Mouse (Mus musculus): ENCODE results near the gene Zfp446. TPM values are rescaled to one million over a fixed set of nuclear protein-coding genes. Genes with fewer than 3 reads are reported as not detected.
"Not testable (repeated sequence)": the region's sequence is repeated elsewhere in the genome, so short reads cannot be mapped to it uniquely, and the experiment has no call there.

Gene Zfp446
- 14.2 and 16.4 TPM in 2 replicates for polyA plus RNA-seq (2015; fragmentation: Nextera tagmentation; extraction: Ambion mirVana)

- peak within 1 kb of the TSS; percentile 60 for H3K4me3 ChIP-seq
- no peaks in the 10 kb centered on the region for H3K27me3 ChIP-seq (replicated peaks)
- no peaks in the 10 kb centered on the region; the same call in 1 of the 2 replicates for H3K36me3 ChIP-seq (replicated peaks)
- H3K4me2 ChIP-seq = peak within 1 kb of the TSS; percentile 64
- H3K4me1 ChIP-seq = peaks cover 18% of the 10 kb centered on the region
- peak within 1 kb of the TSS; percentile 59 for H3K9ac ChIP-seq
- ATAC-seq (replicated peaks) = peak; percentile 99
- H3K9me3 ChIP-seq = no peaks in the 10 kb centered on the region
- H3K27ac ChIP-seq = peak within 1 kb of the TSS; percentile 95
- WGBS = under 1% methylated on average over 49 of the region's 49 CpGs
Measured at GRCm38 (mm10) chr7:12977682-12978389, at the start of gene Zfp446. Gene Zfp446 (plus strand): TSS chr7:12977848.

- Histone ChIP-seq H3K9ac (no peak overlapping the region), H3K27me3 (replicated peaks) (no peaks in the 10 kb centered on the region), H3K4me3 (no peak overlapping the region), H3K9me3 (no peaks in the 10 kb centered on the region), H3K4me1 (no peaks in the 10 kb centered on the region), H3K36me3 (replicated peaks) (no peaks in the 10 kb centered on the region), H3K4me2 (no peak overlapping the region), H3K27ac (no peak overlapping the region)
- ATAC-seq (replicated peaks) = no peak
- WGBS = 59% methylated on average over 4 of the region's 4 CpGs
Measured at GRCm38 (mm10) chr7:12933615-12934140, 44.0 kb upstream of the Zfp446 start.

- H3K36me3 ChIP-seq (replicated peaks) = no peaks in the 10 kb centered on the region
- no peak for ATAC-seq (replicated peaks)
- no peak overlapping the region for H3K4me3 ChIP-seq
- no peaks in the 10 kb centered on the region for H3K9me3 ChIP-seq
- H3K9ac ChIP-seq = no peak overlapping the region
- H3K27ac ChIP-seq = no peak overlapping the region
- no peak overlapping the region for H3K4me2 ChIP-seq
- no peaks in the 10 kb centered on the region for H3K27me3 ChIP-seq (replicated peaks)
- WGBS = 72% methylated on average over 3 of the region's 3 CpGs
- no peaks in the 10 kb centered on the region for H3K4me1 ChIP-seq
Measured at GRCm38 (mm10) chr7:12934808-12935207, 42.8 kb upstream of the Zfp446 start.

- H3K36me3 ChIP-seq (replicated peaks); H3K4me3 ChIP-seq; H3K9me3 ChIP-seq; H3K4me1 ChIP-seq; H3K4me2 ChIP-seq; H3K27me3 ChIP-seq (replicated peaks); ATAC-seq (replicated peaks); H3K27ac ChIP-seq; H3K9ac ChIP-seq: not testable (repeated sequence)
- WGBS = 92% methylated on average over 4 of the region's 4 CpGs
Measured at GRCm38 (mm10) chr7:12937254-12937803, 40.3 kb upstream of the Zfp446 start.

- H3K4me2 ChIP-seq = no peak overlapping the region
- H3K27ac ChIP-seq = no peak overlapping the region
- WGBS = 90% methylated on average over 4 of the region's 4 CpGs
- H3K4me1 ChIP-seq = no peaks in the 10 kb centered on the region
- ATAC-seq (replicated peaks) = no peak
- H3K9ac ChIP-seq = no peak overlapping the region
- no peaks in the 10 kb centered on the region for H3K27me3 ChIP-seq (replicated peaks)
- no peaks in the 10 kb centered on the region for H3K36me3 ChIP-seq (replicated peaks)
- H3K9me3 ChIP-seq = no peaks in the 10 kb centered on the region
- no peak overlapping the region for H3K4me3 ChIP-seq
Measured at GRCm38 (mm10) chr7:12940599-12940998, 37.0 kb upstream of the Zfp446 start.

GRCm38 (mm10) chr7:12943488-12943887 is 34.2 kb upstream of the Zfp446 start:
- Histone ChIP-seq H3K27me3 (replicated peaks) (no peaks in the 10 kb centered on the region), H3K9ac (no peak overlapping the region), H3K4me3 (no peak overlapping the region), H3K27ac (no peak overlapping the region), H3K4me1 (peaks cover under 1% of the 10 kb centered on the region), H3K9me3 (no peaks in the 10 kb centered on the region), H3K4me2 (no peak overlapping the region), H3K36me3 (replicated peaks) (no peaks in the 10 kb centered on the region)
- no peak for ATAC-seq (replicated peaks)

- Histone ChIP-seq H3K4me3 (peak overlapping the region; percentile 49), H3K9ac (peak overlapping the region; percentile 61), H3K36me3 (replicated peaks) (no peaks in the 10 kb centered on the region), H3K4me1 (peaks cover 12% of the 10 kb centered on the region), H3K27me3 (replicated peaks) (no peaks in the 10 kb centered on the region), H3K27ac (peak overlapping the region; percentile 91), H3K9me3 (no peaks in the 10 kb centered on the region), H3K4me2 (peak overlapping the region; percentile 87)
- peak; percentile 98 for ATAC-seq (replicated peaks)
- 7% methylated on average over 35 of the region's 35 CpGs for WGBS
Measured at GRCm38 (mm10) chr7:12949032-12949871, 28.4 kb upstream of the Zfp446 start.

- Histone ChIP-seq H3K4me2 (peak overlapping the region; percentile 87), H3K36me3 (replicated peaks) (no peaks in the 10 kb centered on the region), H3K27ac (peak overlapping the region; percentile 91), H3K4me1 (peaks cover 12% of the 10 kb centered on the region), H3K4me3 (peak overlapping the region; percentile 49), H3K27me3 (replicated peaks) (no peaks in the 10 kb centered on the region), H3K9ac (peak overlapping the region; percentile 59), H3K9me3 (no peaks in the 10 kb centered on the region)
- ATAC-seq (replicated peaks) = peak; percentile 40; the same call in 1 of the 2 replicates
- WGBS = 13% methylated on average over 16 of the region's 16 CpGs
Measured at GRCm38 (mm10) chr7:12949872-12950229, 27.8 kb upstream of the Zfp446 start.

GRCm38 (mm10) chr7:12954896-12955295 is 22.8 kb upstream of the Zfp446 start:
- Histone ChIP-seq H3K36me3 (replicated peaks) (no peaks in the 10 kb centered on the region), H3K9ac (no peak overlapping the region), H3K9me3 (no peaks in the 10 kb centered on the region), H3K27me3 (replicated peaks) (no peaks in the 10 kb centered on the region; the same call in 1 of the 2 replicates), H3K4me3 (no peak overlapping the region), H3K4me1 (peaks cover 5% of the 10 kb centered on the region), H3K4me2 (no peak overlapping the region), H3K27ac (no peak overlapping the region)
- 58% methylated on average over 3 of the region's 3 CpGs for WGBS
- ATAC-seq (replicated peaks) = no peak

- Histone ChIP-seq H3K4me2 (no peak overlapping the region), H3K36me3 (replicated peaks) (no peaks in the 10 kb centered on the region), H3K27me3 (replicated peaks) (no peaks in the 10 kb centered on the region; the same call in 1 of the 2 replicates), H3K9ac (no peak overlapping the region), H3K4me1 (peaks cover 7% of the 10 kb centered on the region), H3K9me3 (no peaks in the 10 kb centered on the region), H3K27ac (no peak overlapping the region), H3K4me3 (no peak overlapping the region)
- no peak for ATAC-seq (replicated peaks)
- WGBS = 74% methylated on average over 5 of the region's 5 CpGs
Measured at GRCm38 (mm10) chr7:12957511-12957910, 20.1 kb upstream of the Zfp446 start.

- Histone ChIP-seq H3K4me2 (no peak overlapping the region), H3K9ac (no peak overlapping the region), H3K27ac (no peak overlapping the region), H3K27me3 (replicated peaks) (no peaks in the 10 kb centered on the region; the same call in 1 of the 2 replicates), H3K4me3 (no peak overlapping the region), H3K9me3 (no peaks in the 10 kb centered on the region), H3K36me3 (replicated peaks) (no peaks in the 10 kb centered on the region), H3K4me1 (peaks cover 7% of the 10 kb centered on the region)
- WGBS = 86% methylated on average over 4 of the region's 4 CpGs
- no peak for ATAC-seq (replicated peaks)
Measured at GRCm38 (mm10) chr7:12958948-12959347, 18.7 kb upstream of the Zfp446 start.

GRCm38 (mm10) chr7:12959718-12960117 is 17.9 kb upstream of the Zfp446 start:
- Histone ChIP-seq H3K9me3 (no peaks in the 10 kb centered on the region), H3K4me2 (no peak overlapping the region), H3K27ac (no peak overlapping the region), H3K4me1 (peaks cover 9% of the 10 kb centered on the region), H3K9ac (no peak overlapping the region), H3K4me3 (no peak overlapping the region), H3K36me3 (replicated peaks) (no peaks in the 10 kb centered on the region), H3K27me3 (replicated peaks) (no peaks in the 10 kb centered on the region; the same call in 1 of the 2 replicates)
- 9% methylated on average over 4 of the region's 4 CpGs for WGBS
- no peak for ATAC-seq (replicated peaks)
